Mouse (Mus musculus) stomach, embryonic 15.5 days (tissue): ENCODE results near the gene Ccdc149. TPM values are rescaled to one million over a fixed set of nuclear protein-coding genes. Genes with fewer than 3 reads are reported as not detected.

Experiments
- ATAC-seq: fragments of 200-750 bp; cut with Nextera tagmentation; 2 replicates; pipeline ENCODE4 v1.8.0; 2017; ENCODE audit warnings: low read depth, moderate number of reproducible peaks, moderate TSS enrichment; ENCODE audit not compliant: insufficient read depth, low FRiP score
- H3K27ac ChIP-seq: fragments of 300-500 bp; sonication (generic); 2 replicates; pipeline ENCODE4 v1.5.1; 2015; ENCODE audit warnings: mild to moderate bottlenecking, inconsistent platforms
- H3K27me3 ChIP-seq: fragments of 300-500 bp; sonication (generic); replicated peaks from 2 replicates; pipeline ENCODE4 v1.6.1; 2015; ENCODE audit warnings: inconsistent platforms
- H3K36me3 ChIP-seq: fragments of 300-500 bp; sonication (generic); 2 replicates; pipeline ENCODE4 v1.6.1; 2015; ENCODE audit warnings: inconsistent platforms
- H3K4me1 ChIP-seq: fragments of 300-500 bp; sonication (generic); 2 replicates; pipeline ENCODE4 v1.6.1; 2015; ENCODE audit warnings: inconsistent platforms
- H3K4me2 ChIP-seq: fragments of 300-500 bp; sonication (generic); 2 replicates; pipeline ENCODE4 v1.6.1; 2015; ENCODE audit warnings: mild to moderate bottlenecking, inconsistent platforms
- H3K4me3 ChIP-seq: fragments of 300-500 bp; sonication (generic); replicated peaks from 2 replicates; pipeline ENCODE4 v1.5.1; 2015; ENCODE audit warnings: inconsistent platforms
- H3K9ac ChIP-seq: fragments of 300-500 bp; sonication (generic); 2 replicates; pipeline ENCODE4 v1.6.1; 2015; ENCODE audit warnings: inconsistent platforms
- H3K9me3 ChIP-seq: fragments of 300-500 bp; sonication (generic); 2 replicates; pipeline ENCODE4 v1.6.1; 2016; ENCODE audit warnings: inconsistent platforms
- WGBS: fragments of 180-500 bp; shearing (Covaris S2); methylation state at CpG from one replicate; pipeline ENCODE4 v1.1.7; 2015; 5-methylcytosine and 5-hydroxymethylcytosine counted together
- polyA plus RNA-seq: library from polyadenylated mRNA; unstranded; fragments of >200 nt; fragmentation: Nextera tagmentation; extraction: Ambion mirVana; gene quantifications from 2 replicates; pipeline ENCODE4 v1.2.1, GENCODE M21; 2015

Gene Ccdc149
- polyA plus RNA-seq, 1 experiment from 2014 or later = 4.7 TPM

DNA sequence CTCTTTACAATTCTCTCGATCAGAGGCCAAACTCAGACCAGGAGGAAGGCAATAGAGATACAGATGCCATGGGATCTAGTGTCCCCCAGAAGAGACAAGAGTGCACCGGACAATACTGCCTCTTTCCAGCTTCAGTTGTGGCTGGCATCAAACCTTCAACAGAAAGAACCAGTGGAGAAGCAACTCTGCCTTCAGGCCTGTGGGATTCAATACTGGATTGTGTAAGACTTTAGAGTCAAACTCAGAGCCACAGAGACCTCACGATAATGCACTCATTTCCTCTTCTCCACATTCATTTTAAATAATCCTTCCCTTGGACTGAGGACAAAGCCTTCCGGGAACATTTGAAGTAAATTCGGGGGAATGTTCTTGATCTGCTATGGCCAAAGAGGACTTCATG, 118.6 kb downstream of the Ccdc149 start:
- no peak overlapping the region for H3K27ac ChIP-seq
- H3K4me1 ChIP-seq = no peaks in the 10 kb centered on the region
- H3K27me3 ChIP-seq = no peaks in the 10 kb centered on the region
- no peaks in the 10 kb centered on the region for H3K9me3 ChIP-seq
- H3K4me3 ChIP-seq = no peak overlapping the region
- H3K4me2 ChIP-seq = no peak overlapping the region
- 80% methylated on average over 5 of the region's 5 CpGs for WGBS
- no peak overlapping the region for H3K9ac ChIP-seq
- no peak for ATAC-seq
- no peaks in the 10 kb centered on the region for H3K36me3 ChIP-seq

GRCm38 (mm10) chr5:52351561-52351960, 119.8 kb downstream of the Ccdc149 start:
- no peaks in the 10 kb centered on the region for H3K36me3 ChIP-seq
- ATAC-seq = no peak
- H3K27ac ChIP-seq = no peak overlapping the region
- H3K4me1 ChIP-seq = no peaks in the 10 kb centered on the region
- H3K27me3 ChIP-seq = no peaks in the 10 kb centered on the region
- no peak overlapping the region for H3K4me3 ChIP-seq
- WGBS = 92% methylated on average over 2 of the region's 2 CpGs
- H3K9ac ChIP-seq = no peak overlapping the region
- H3K4me2 ChIP-seq = no peak overlapping the region
- H3K9me3 ChIP-seq = no peaks in the 10 kb centered on the region

DNA sequence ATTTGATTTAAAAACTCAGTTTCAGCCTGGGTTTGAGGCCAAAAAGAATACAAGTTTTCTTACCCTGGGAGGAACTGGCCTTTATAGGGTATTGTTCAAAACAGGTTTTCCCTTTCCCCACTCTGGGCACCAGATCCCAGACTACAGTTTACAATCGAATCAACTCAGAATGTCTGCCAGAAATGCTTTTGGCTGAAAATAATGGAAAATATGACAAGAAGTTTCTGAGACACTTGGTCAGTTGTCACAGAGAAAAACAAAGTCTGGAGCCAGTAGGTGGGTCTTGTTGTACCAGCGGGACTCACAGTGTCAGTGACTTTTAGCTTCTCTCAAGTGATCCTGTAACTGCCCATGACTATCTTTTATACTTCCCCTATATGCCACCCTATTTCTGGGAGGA, 120.9 kb downstream of the Ccdc149 start:
- H3K27me3 ChIP-seq = no peaks in the 10 kb centered on the region
- no peaks in the 10 kb centered on the region for H3K9me3 ChIP-seq
- no peak overlapping the region for H3K4me2 ChIP-seq
- 80% methylated on average over 2 of the region's 2 CpGs for WGBS
- no peak for ATAC-seq
- no peak overlapping the region for H3K9ac ChIP-seq
- H3K4me1 ChIP-seq = no peaks in the 10 kb centered on the region
- H3K36me3 ChIP-seq = no peaks in the 10 kb centered on the region
- H3K4me3 ChIP-seq = no peak overlapping the region
- no peak overlapping the region for H3K27ac ChIP-seq

- no peaks in the 10 kb centered on the region for H3K36me3 ChIP-seq
- no peaks in the 10 kb centered on the region for H3K27me3 ChIP-seq
- H3K9me3 ChIP-seq = no peaks in the 10 kb centered on the region
- H3K4me3 ChIP-seq = no peak overlapping the region
- no peaks in the 10 kb centered on the region for H3K4me1 ChIP-seq
- H3K9ac ChIP-seq = no peak overlapping the region
- 57% methylated on average over 2 of the region's 2 CpGs for WGBS
- ATAC-seq = no peak
- no peak overlapping the region for H3K4me2 ChIP-seq
- no peak overlapping the region for H3K27ac ChIP-seq
These were observed 124.4 kb downstream of the Ccdc149 start for GRCm38 (mm10) chr5:52346890-52347289.

GRCm38 (mm10) chr5:52339134-52339533, 132.2 kb downstream of the Ccdc149 start:
- Histone ChIP-seq H3K9ac (no peak overlapping the region), H3K4me2 (no peak overlapping the region), H3K36me3 (no peaks in the 10 kb centered on the region), H3K4me3 (no peak overlapping the region), H3K4me1 (no peaks in the 10 kb centered on the region), H3K9me3 (no peaks in the 10 kb centered on the region), H3K27me3 (no peaks in the 10 kb centered on the region), H3K27ac (no peak overlapping the region)
- WGBS = 79% methylated on average over 2 of the region's 2 CpGs
- no peak for ATAC-seq

DNA sequence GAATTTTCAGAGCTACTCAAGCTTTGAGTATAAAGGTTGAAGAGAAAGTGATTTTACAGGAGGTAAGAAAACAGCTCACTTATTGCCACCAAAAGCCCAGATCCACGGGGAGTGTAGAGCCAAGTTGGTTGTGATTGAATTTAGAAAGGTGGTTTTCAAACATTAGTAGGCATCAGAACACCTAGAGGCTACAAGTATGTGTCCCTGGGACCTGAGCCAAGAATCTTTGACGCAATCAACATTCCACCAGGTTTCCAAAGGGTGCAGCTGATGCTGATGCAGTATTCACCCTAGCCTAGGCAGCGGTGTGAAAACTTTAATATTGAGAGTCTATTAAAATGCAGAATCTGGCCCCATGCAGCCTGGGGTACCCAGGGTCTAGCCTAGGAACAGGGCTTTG, 135.7 kb downstream of the Ccdc149 start:
- Histone ChIP-seq H3K27me3 (no peaks in the 10 kb centered on the region), H3K36me3 (no peaks in the 10 kb centered on the region), H3K4me2 (no peak overlapping the region), H3K4me3 (no peak overlapping the region), H3K4me1 (no peaks in the 10 kb centered on the region), H3K9me3 (no peaks in the 10 kb centered on the region), H3K9ac (no peak overlapping the region), H3K27ac (no peak overlapping the region)
- 67% methylated on average over 3 of the region's 3 CpGs for WGBS
- ATAC-seq = no peak

- Histone ChIP-seq H3K4me1 (no peaks in the 10 kb centered on the region), H3K27ac (no peak overlapping the region), H3K9ac (no peak overlapping the region), H3K4me2 (no peak overlapping the region), H3K36me3 (no peaks in the 10 kb centered on the region), H3K4me3 (no peak overlapping the region), H3K27me3 (no peaks in the 10 kb centered on the region), H3K9me3 (no peaks in the 10 kb centered on the region)
- WGBS = 36% methylated on average over 8 of the region's 8 CpGs
- ATAC-seq = no peak
These were observed 139.2 kb downstream of the Ccdc149 start for GRCm38 (mm10) chr5:52332120-52332519.

Other genes starting within 250 kb of the Ccdc149 start
- gene Sod3, start 107.7 kb downstream of the Ccdc149 start, polyA plus RNA-seq = 2.2 TPM in 2 replicates
- 14.1 and 16.1 TPM in 2 replicates for gene Lgi2, start 94.9 kb upstream of the Ccdc149 start, polyA plus RNA-seq
- 9.4 and 10.7 TPM in 2 replicates for gene Sepsecs, start 198.2 kb upstream of the Ccdc149 start, polyA plus RNA-seq